Mouse (Mus musculus): ENCODE data around the gene Slc19a3.
"Not testable (repeated sequence)": the region's sequence is repeated elsewhere in the genome, so short reads cannot be mapped to it uniquely, and the experiment has no call there.

GRCm38 (mm10) chr1:83000306-83000705 lies 37.9 kb downstream of the Slc19a3 start, which contains the start of gene Gm47959:
- not testable (repeated sequence) for TF ChIP-seq CTCF (IDR thresholded peaks at IDR 0.05; ENCODE audit: extremely low read depth, insufficient read length, insufficient replicate concordance, low read depth, low read length); POLR2A (IDR thresholded peaks at IDR 0.05; ENCODE audit: low read depth, low read length)

Measured in small intestine, adult 2 months (tissue).